Mouse (Mus musculus): ENCODE results near the gene Slc35f1. TPM values are rescaled to one million over a fixed set of nuclear protein-coding genes. Genes with fewer than 3 reads are reported as not detected.

Slc35f1 gene
- total and polyA plus RNA-seq, 3 experiments, result 0.07 to 0.11 TPM; not detected in 1

DNA sequence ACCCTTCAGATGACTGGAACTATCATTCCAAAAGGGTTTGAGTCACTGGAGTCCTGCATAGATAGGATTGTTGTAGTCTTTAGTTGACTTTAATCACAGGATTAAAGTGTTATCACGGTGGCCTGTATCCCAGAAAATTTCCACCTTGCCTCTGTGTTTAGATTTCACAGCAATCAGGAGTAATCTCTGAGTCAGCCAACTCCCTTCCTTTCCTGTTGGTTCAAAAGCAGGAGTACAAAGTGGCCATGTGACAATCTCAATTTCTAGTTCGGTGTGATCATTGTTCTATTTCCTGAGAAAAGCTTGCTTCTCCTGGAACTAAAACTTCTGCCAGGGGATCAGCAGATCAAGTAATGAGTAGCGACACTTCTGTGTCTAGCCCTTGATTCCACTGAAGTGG, 410.5 kb downstream of the Slc35f1 start:
- DNase-seq (ENCODE audit: extremely low read depth), result no peak
- Histone ChIP-seq H3K4me2 (ENCODE audit: insufficient read depth, low read depth, poor library complexity, severe bottlenecking) (no peak overlapping the region), H3K36me3 (replicated peaks in 1 of 2; ENCODE audit: control insufficient read depth in 1 of 2, insufficient read depth in 1 of 2, low read length in 1 of 2) (no peaks in the 10 kb centered on the region), H3K79me2 (replicated peaks; ENCODE audit: control insufficient read depth, extremely low read depth, insufficient read depth, poor library complexity, severe bottlenecking) (no peaks in the 10 kb centered on the region), H3K4me1 (ENCODE audit: control insufficient read depth in 1 of 2, insufficient read depth in 2 of 2) (no peaks in the 10 kb centered on the region), H3K4me3 (replicated peaks in 1 of 3; ENCODE audit: low read depth in 2 of 3, low read length in 2 of 3, poor library complexity in 1 of 3) (no peak overlapping the region), H3K27ac (ENCODE audit: insufficient read depth, low read depth) (no peak overlapping the region), H3K9ac (ENCODE audit: insufficient read depth, low read depth) (no peak overlapping the region), H3K27me3 (replicated peaks) (no peaks in the 10 kb centered on the region), H3K9me3 (replicated peaks; ENCODE audit: low read length) (no peaks in the 10 kb centered on the region)
- in situ Hi-C loops (cut with MboI; ENCODE audit: low pct_ligation_motif_present, low pct_unique_long_range_greater_than_20kb, low sequenced_read_pairs), result loop anchor here (10.0 to 25.0 kb wide), 2 partner anchors 244 to 436 kb away; no protein-coding TSS in a partner anchor
- dilution Hi-C loops (cut with MboI; ENCODE audit: extremely low pct_ligation_motif_present, extremely low pct_unique_long_range_greater_than_20kb, low sequenced_read_pairs), result no loop called here
- TF ChIP-seq ZKSCAN1 (IDR thresholded peaks at IDR 0.05; ENCODE audit: borderline replicate concordance, low read depth, low read length), result no peak
- no peak for TF ChIP-seq USF2 (conservative IDR thresholded peaks at IDR 0.05; ENCODE audit: low read depth, low read length)
- TF ChIP-seq MEF2A (IDR thresholded peaks at IDR 0.05; ENCODE audit: borderline replicate concordance, low read depth, low read length), result no peak
- no peak for TF ChIP-seq MAX (IDR thresholded peaks at IDR 0.05; ENCODE audit: low read length)
- TF ChIP-seq KAT2A (IDR thresholded peaks at IDR 0.05; ENCODE audit: insufficient replicate concordance, low read length), result no peak
- no peak for TF ChIP-seq JUND (conservative IDR thresholded peaks at IDR 0.05; ENCODE audit: low read depth, low read length)
- no peak for TF ChIP-seq ZMIZ1 (IDR thresholded peaks at IDR 0.05; ENCODE audit: low read depth, low read length)
- TF ChIP-seq MXI1 (IDR thresholded peaks at IDR 0.05; ENCODE audit: low read depth, low read length), result no peak
- TF ChIP-seq TCF12 (IDR thresholded peaks at IDR 0.05; ENCODE audit: low read depth, low read length), result no peak
- no peak for TF ChIP-seq SIN3A (IDR thresholded peaks at IDR 0.05; ENCODE audit: low read length)
- no peak for TF ChIP-seq SMC3 (IDR thresholded peaks at IDR 0.05; ENCODE audit: low read depth, low read length)
- TF ChIP-seq CHD1 (IDR thresholded peaks at IDR 0.05; ENCODE audit: low read depth, low read length), result no peak

DNA sequence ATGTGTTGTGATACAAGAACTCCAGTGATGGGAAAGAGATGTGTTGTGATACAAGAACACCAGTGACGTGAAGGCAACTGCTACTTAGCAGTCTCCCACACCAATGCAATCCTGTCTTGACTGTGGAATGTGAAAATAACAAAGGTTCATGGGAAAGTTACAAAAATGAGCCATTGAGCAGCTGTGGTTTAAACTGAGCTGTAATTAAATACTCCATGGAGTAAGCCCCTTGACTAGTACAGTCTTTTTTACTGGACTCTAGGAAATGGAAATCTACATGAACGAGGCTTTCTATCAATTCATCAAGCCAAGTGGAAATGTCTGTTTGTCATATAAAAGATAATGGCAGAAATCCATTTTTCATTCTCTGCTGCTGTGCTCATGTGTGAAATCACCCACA, 411.1 kb downstream of the Slc35f1 start:
- dilution Hi-C loops (cut with MboI; ENCODE audit: extremely low pct_ligation_motif_present, extremely low pct_unique_long_range_greater_than_20kb, low sequenced_read_pairs), result no loop called here
- no peak for DNase-seq (ENCODE audit: extremely low read depth)

More for the DNA sequence above, 411.1 kb downstream of the Slc35f1 start:
- no peaks in the 10 kb centered on the region for H3K79me2 ChIP-seq (replicated peaks; ENCODE audit: control insufficient read depth, extremely low read depth, insufficient read depth, poor library complexity, severe bottlenecking)
- no peak overlapping the region for H3K4me2 ChIP-seq (ENCODE audit: insufficient read depth, low read depth, poor library complexity, severe bottlenecking)
- TF ChIP-seq USF1 (IDR thresholded peaks at IDR 0.05; ENCODE audit: low read depth, low read length) (no peak), E2F4 (IDR thresholded peaks at IDR 0.05; ENCODE audit: insufficient replicate concordance, low read depth, low read length) (no peak), CHD2 (IDR thresholded peaks at IDR 0.05; ENCODE audit: low read length) (no peak), JUN (IDR thresholded peaks at IDR 0.05; ENCODE audit: insufficient read depth, low read depth, low read length) (no peak), MYC (IDR thresholded peaks at IDR 0.05; ENCODE audit: low read depth, low read length) (no peak), PAX5 (IDR thresholded peaks at IDR 0.05; ENCODE audit: low read length) (no peak), CHD1 (IDR thresholded peaks at IDR 0.05; ENCODE audit: low read depth, low read length) (no peak), POLR2A (IDR thresholded peaks at IDR 0.05; ENCODE audit: low read depth, low read length) (no peak), EP300 (IDR thresholded peaks at IDR 0.05; ENCODE audit: low read length) (no peak), CTCF (conservative IDR thresholded peaks at IDR 0.05 in 1 of 2, IDR thresholded peaks at IDR 0.05 in 1 of 2; ENCODE audit: low read depth in 2 of 2, low read length in 2 of 2) (no peak), MXI1 (IDR thresholded peaks at IDR 0.05; ENCODE audit: low read depth, low read length) (no peak), TBP (conservative IDR thresholded peaks at IDR 0.05; ENCODE audit: low read depth, low read length) (no peak), BHLHE40 (IDR thresholded peaks at IDR 0.05; ENCODE audit: low read depth, low read length) (no peak), ZC3H11A (IDR thresholded peaks at IDR 0.05; ENCODE audit: low read depth, low read length) (no peak)
- no peaks in the 10 kb centered on the region for H3K27me3 ChIP-seq (replicated peaks)
- in situ Hi-C loops (cut with MboI; ENCODE audit: low pct_ligation_motif_present, low pct_unique_long_range_greater_than_20kb, low sequenced_read_pairs), result loop anchor here (10.0 to 25.0 kb wide), 2 partner anchors 243 to 436 kb away; no protein-coding TSS in a partner anchor
- no peaks in the 10 kb centered on the region for H3K4me1 ChIP-seq (ENCODE audit: control insufficient read depth in 1 of 2, insufficient read depth in 2 of 2)
- H3K27ac ChIP-seq (ENCODE audit: insufficient read depth, low read depth), result no peak overlapping the region
- H3K4me3 ChIP-seq (replicated peaks in 1 of 3; ENCODE audit: low read depth in 2 of 3, low read length in 2 of 3, poor library complexity in 1 of 3), result no peak overlapping the region
- H3K9me3 ChIP-seq (replicated peaks; ENCODE audit: low read length), result no peaks in the 10 kb centered on the region
- no peak overlapping the region for H3K9ac ChIP-seq (ENCODE audit: insufficient read depth, low read depth)
- H3K36me3 ChIP-seq (replicated peaks in 1 of 2; ENCODE audit: control insufficient read depth in 1 of 2, insufficient read depth in 1 of 2, low read length in 1 of 2), result no peaks in the 10 kb centered on the region

All from CH12.LX (cell line).